Mouse (Mus musculus) limb, embryonic 11.5 days (tissue): Measurements from ENCODE around the gene Ttc7. TPM values are rescaled to one million over a fixed set of nuclear protein-coding genes. Genes with fewer than 3 reads are reported as not detected.

Experiments used
- polyA plus RNA-seq: library from polyadenylated mRNA; unstranded; fragments of >200 nt; fragmentation: Nextera tagmentation; extraction: Ambion mirVana; gene quantifications from 2 replicates; pipeline ENCODE4 v1.2.1, GENCODE M21; 2014

Gene Ttc7
- polyA plus RNA-seq, 1 experiment from 2014 or later: 1.8 TPM

Other genes starting within 250 kb of the Ttc7 start
- 13.4 and 14.4 TPM in 2 replicates for gene Socs5, start 175.2 kb upstream of the Ttc7 start, polyA plus RNA-seq
- 77.6 and 80.0 TPM in 2 replicates for gene Mcfd2, start 17.0 kb upstream of the Ttc7 start, polyA plus RNA-seq
- 0.23 TPM in 1 of 2 replicates, not detected in the other for gene Stpg4, start 144.9 kb downstream of the Ttc7 start, polyA plus RNA-seq
- gene Calm2, start 164.0 kb downstream of the Ttc7 start, polyA plus RNA-seq: 1,041 and 1,089 TPM in 2 replicates